Mouse (Mus musculus) midbrain, embryonic 13.5 days (tissue): ENCODE results near the gene Qrich2. TPM values are rescaled to one million over a fixed set of nuclear protein-coding genes. Genes with fewer than 3 reads are reported as not detected.
"Not testable (repeated sequence)": the region's sequence is repeated elsewhere in the genome, so short reads cannot be mapped to it uniquely, and the experiment has no call there.

Experiments used
- ATAC-seq: fragments of 200-750 bp; cut with Nextera tagmentation; 2 replicates; pipeline ENCODE4 v1.8.0; 2017; ENCODE audit warnings: mild to moderate bottlenecking, moderate TSS enrichment, moderate library complexity
- H3K27ac ChIP-seq: fragments of 300-500 bp; sonication (generic); 2 replicates; pipeline ENCODE4 v1.5.1; 2015; ENCODE audit warnings: inconsistent platforms, mild to moderate bottlenecking, moderate library complexity
- H3K27me3 ChIP-seq: fragments of 300-500 bp; sonication (generic); 2 replicates; pipeline ENCODE4 v1.6.1; 2015; ENCODE audit warnings: mild to moderate bottlenecking, inconsistent platforms
- H3K36me3 ChIP-seq: fragments of 300-500 bp; sonication (generic); 2 replicates; pipeline ENCODE4 v1.6.1; 2015; ENCODE audit warnings: mild to moderate bottlenecking, inconsistent platforms
- H3K4me1 ChIP-seq: fragments of 300-500 bp; sonication (generic); replicated peaks from 2 replicates; pipeline ENCODE4 v1.6.1; 2015; ENCODE audit warnings: inconsistent platforms
- H3K4me2 ChIP-seq: fragments of 300-500 bp; sonication (generic); replicated peaks from 2 replicates; pipeline ENCODE4 v1.6.1; 2015; ENCODE audit warnings: moderate library complexity, mild to moderate bottlenecking, inconsistent platforms
- H3K4me3 ChIP-seq: fragments of 300-500 bp; sonication (generic); replicated peaks from 2 replicates; pipeline ENCODE4 v1.5.1; 2015; ENCODE audit warnings: mild to moderate bottlenecking, inconsistent platforms
- H3K9ac ChIP-seq: fragments of 300-500 bp; sonication (generic); replicated peaks from 2 replicates; pipeline ENCODE4 v1.6.1; 2015; ENCODE audit warnings: mild to moderate bottlenecking, inconsistent platforms
- H3K9me3 ChIP-seq: fragments of 300-500 bp; sonication (generic); 2 replicates; pipeline ENCODE4 v1.6.1; 2016; ENCODE audit warnings: mild to moderate bottlenecking, inconsistent platforms
- WGBS: fragments of 180-500 bp; shearing (Covaris S2); methylation state at CpG from one replicate; pipeline ENCODE4 v1.1.7; 2015; 5-methylcytosine and 5-hydroxymethylcytosine counted together
- polyA plus RNA-seq: library from polyadenylated mRNA; unstranded; fragments of >200 nt; fragmentation: Nextera tagmentation; extraction: Ambion mirVana; gene quantifications from 2 replicates; pipeline ENCODE4 v1.2.1, GENCODE M21; 2015

The Qrich2 gene
- polyA plus RNA-seq, 1 experiment from 2014 or later, result not detected

- H3K27me3 ChIP-seq, result no peaks in the 10 kb centered on the region
- H3K4me3 ChIP-seq, result no peak overlapping the region
- H3K27ac ChIP-seq, result no peak overlapping the region
- no peak overlapping the region for H3K9ac ChIP-seq
- peaks cover 38% of the 10 kb centered on the region for H3K4me1 ChIP-seq
- no peaks in the 10 kb centered on the region for H3K9me3 ChIP-seq
- H3K4me2 ChIP-seq, result 0 out of 2 replicates have a peak overlapping the region, but pooled peaks have one; percentile 13
- H3K36me3 ChIP-seq, result peaks cover 21% of the 10 kb centered on the region
- no peak for ATAC-seq
- WGBS, result 64% methylated on average over 8 of the region's 8 CpGs
Measured at GRCm38 (mm10) chr11:116432593-116433355, 33.3 kb downstream of the Qrich2 start.

- Histone ChIP-seq H3K27ac (no peak overlapping the region), H3K4me2 (no peak overlapping the region), H3K36me3 (peaks cover 14% of the 10 kb centered on the region), H3K9me3 (no peaks in the 10 kb centered on the region), H3K9ac (no peak overlapping the region), H3K4me3 (no peak overlapping the region), H3K4me1 (peaks cover 32% of the 10 kb centered on the region), H3K27me3 (no peaks in the 10 kb centered on the region)
- no peak for ATAC-seq
- 51% methylated on average over 6 of the region's 6 CpGs for WGBS
Measured at GRCm38 (mm10) chr11:116432127-116432526, 33.9 kb downstream of the Qrich2 start.

- Histone ChIP-seq H3K4me1 (peaks cover 26% of the 10 kb centered on the region), H3K36me3 (peaks cover 8% of the 10 kb centered on the region), H3K4me3 (no peak overlapping the region), H3K9ac (no peak overlapping the region), H3K27me3 (no peaks in the 10 kb centered on the region), H3K9me3 (no peaks in the 10 kb centered on the region), H3K4me2 (peak overlapping the region; percentile 8; the same call in 1 of the 2 replicates), H3K27ac (no peak overlapping the region)
- 55% methylated on average over 11 of the region's 11 CpGs for WGBS
- ATAC-seq, result no peak
Measured at GRCm38 (mm10) chr11:116431428-116432077, 34.5 kb downstream of the Qrich2 start.

GRCm38 (mm10) chr11:116430723-116431427 is 35.2 kb downstream of the Qrich2 start:
- Histone ChIP-seq H3K4me2 (peak overlapping the region; percentile 8; the same call in 1 of the 2 replicates), H3K4me1 (peaks cover 19% of the 10 kb centered on the region), H3K4me3 (no peak overlapping the region), H3K27ac (no peak overlapping the region), H3K9ac (no peak overlapping the region), H3K36me3 (peaks cover 2% of the 10 kb centered on the region), H3K9me3 (no peaks in the 10 kb centered on the region), H3K27me3 (no peaks in the 10 kb centered on the region)
- WGBS, result 30% methylated on average over 22 of the region's 22 CpGs
- ATAC-seq, result no peak

GRCm38 (mm10) chr11:116429862-116430613 is 36.0 kb downstream of the Qrich2 start:
- no peak overlapping the region for H3K9ac ChIP-seq
- no peaks in the 10 kb centered on the region for H3K27me3 ChIP-seq
- ATAC-seq, result no peak
- H3K4me1 ChIP-seq, result peaks cover 11% of the 10 kb centered on the region
- H3K36me3 ChIP-seq, result no peaks in the 10 kb centered on the region
- no peaks in the 10 kb centered on the region for H3K9me3 ChIP-seq
- no peak overlapping the region for H3K4me2 ChIP-seq
- WGBS, result 86% methylated on average over 9 of the region's 9 CpGs
- no peak overlapping the region for H3K27ac ChIP-seq
- H3K4me3 ChIP-seq, result no peak overlapping the region

- no peak for ATAC-seq
- no peak overlapping the region for H3K9ac ChIP-seq
- H3K9me3 ChIP-seq, result no peaks in the 10 kb centered on the region
- WGBS, result 62% methylated on average over 13 of the region's 13 CpGs
- H3K36me3 ChIP-seq, result no peaks in the 10 kb centered on the region
- H3K4me1 ChIP-seq, result peaks cover 10% of the 10 kb centered on the region; the same call in 1 of the 2 replicates
- no peaks in the 10 kb centered on the region for H3K27me3 ChIP-seq
- no peak overlapping the region for H3K4me3 ChIP-seq
- H3K27ac ChIP-seq, result no peak overlapping the region
- no peak overlapping the region for H3K4me2 ChIP-seq
Measured at GRCm38 (mm10) chr11:116428872-116429859, 36.9 kb downstream of the Qrich2 start.

- H3K27me3 ChIP-seq, result no peaks in the 10 kb centered on the region
- H3K9ac ChIP-seq, result no peak overlapping the region
- H3K27ac ChIP-seq, result no peak overlapping the region
- H3K9me3 ChIP-seq, result no peaks in the 10 kb centered on the region
- H3K4me1 ChIP-seq, result peaks cover 10% of the 10 kb centered on the region; the same call in 1 of the 2 replicates
- H3K4me2 ChIP-seq, result no peak overlapping the region
- no peak overlapping the region for H3K4me3 ChIP-seq
- 79% methylated on average over 6 of the region's 6 CpGs for WGBS
- no peak for ATAC-seq
- H3K36me3 ChIP-seq, result no peaks in the 10 kb centered on the region
Measured at GRCm38 (mm10) chr11:116426852-116427575, 39.0 kb downstream of the Qrich2 start.

- WGBS, result 87% methylated on average over 11 of the region's 11 CpGs
- not testable (repeated sequence) for H3K27ac ChIP-seq, H3K36me3 ChIP-seq, H3K9ac ChIP-seq, H3K27me3 ChIP-seq, H3K4me3 ChIP-seq, H3K4me1 ChIP-seq, H3K4me2 ChIP-seq, H3K9me3 ChIP-seq, ATAC-seq
Measured at GRCm38 (mm10) chr11:116426328-116426727, 39.7 kb downstream of the Qrich2 start.

GRCm38 (mm10) chr11:116424621-116425407 is 41.2 kb downstream of the Qrich2 start:
- Histone ChIP-seq H3K9ac (no peak overlapping the region), H3K27me3 (no peaks in the 10 kb centered on the region), H3K9me3 (no peaks in the 10 kb centered on the region), H3K4me2 (no peak overlapping the region), H3K4me3 (no peak overlapping the region), H3K27ac (no peak overlapping the region), H3K4me1 (no peaks in the 10 kb centered on the region), H3K36me3 (no peaks in the 10 kb centered on the region)
- 54% methylated on average over 8 of the region's 8 CpGs for WGBS
- no peak for ATAC-seq
